Mouse (Mus musculus) heart, postnatal 0 days (tissue): ENCODE measurements around the gene Adm2.

Experiments used
- CTCF ChIP-seq: IDR thresholded peaks from 2 replicates; pipeline ENCODE4 v1.5.1; 2016; ENCODE audit warnings: antibody characterized with exemption, control low read depth, low read depth
- EP300 ChIP-seq: IDR thresholded peaks from 2 replicates; pipeline ENCODE4 v1.6.1; 2016; ENCODE audit warnings: antibody characterized with exemption, low read depth

DNA sequence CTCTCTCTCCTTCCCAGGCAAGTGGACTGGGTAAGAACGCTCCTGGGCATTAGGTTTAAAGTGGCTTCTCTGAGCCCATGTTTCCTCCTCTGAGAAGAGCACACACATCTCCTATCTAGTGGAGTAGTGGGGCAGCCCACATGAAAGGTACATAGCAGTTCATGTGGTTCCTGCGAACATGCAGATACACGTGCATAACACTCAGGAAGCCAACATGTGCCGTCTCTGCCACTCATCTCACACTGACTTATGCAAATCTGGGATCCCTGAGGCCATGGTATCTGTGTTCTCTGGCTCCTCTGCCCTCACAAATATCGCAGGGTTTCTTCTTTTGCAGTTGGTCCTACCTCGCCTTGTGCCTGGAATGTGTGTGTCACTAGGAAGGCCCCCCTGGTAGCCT is 40.0 kb upstream of the Adm2 start:
- TF ChIP-seq CTCF (no peak), EP300 (no peak)
